Comparison of ENCODE assay signal across 8 mouse cellular contexts in genomic region chr12:113146112-113147057, GRCm38 (mm10). TPM values are rescaled to one million over a fixed set of nuclear protein-coding genes. Genes with fewer than 3 reads are reported as not detected.
A peak's percentile ranks its signal among the peaks of the same experiment; 100 is the strongest.
DNase-seq lines count a peak whose midpoint lies in the region; ATAC-seq lines count a peak whose summit lies in the region.

Gene Crip1, plus strand, starts transcription at chr12:113146316.

- WGBS in intestine, embryonic 14.5 days: 9% methylated on average over 45 of the region's 45 CpGs
- WGBS in midbrain, embryonic 10.5 days: 6% methylated on average over 45 of the region's 45 CpGs

- 0 out of 2 replicates have a peak, but pooled peaks have one; percentile 1 for ATAC-seq in intestine, embryonic 14.5 days (replicated peaks; ENCODE audit: low FRiP score, low TSS enrichment, low read depth)

- DNase-seq in adrenal gland, postnatal 14 days: peak; percentile 92
- DNase-seq in embryo, embryonic 11.5 days (ENCODE audit: low read depth, low spot score): peak; percentile 53
- DNase-seq in gastrocnemius, postnatal 36 days: peak; percentile 84 to 92
- peak; percentile 93 for DNase-seq in intestine, embryonic 14.5 days (ENCODE audit: low spot score)
- DNase-seq in left cerebral cortex, postnatal 4 days: peak; percentile 84
- peak; percentile 82 for DNase-seq in midbrain, embryonic 10.5 days (ENCODE audit: low spot score)
- peak; percentile 73 for DNase-seq in right cerebral cortex, postnatal 25 days
- DNase-seq in urinary bladder, postnatal 4 days (ENCODE audit: low spot score in 2 of 2): peak; percentile 71 to 85

- intact Hi-C loops in gastrocnemius, postnatal 36 days (cut with DNase I): no loop called here
- intact Hi-C loops in left cerebral cortex, postnatal 4 days (cut with DNase I): no loop called here

- 0 out of 2 replicates have a peak within 1 kb of the TSS, but pooled peaks have one; percentile 11 for H3K4me3 ChIP-seq in intestine, embryonic 14.5 days (ENCODE audit: low read depth, low read length)
- peak within 1 kb of the TSS; percentile 42 for H3K4me3 ChIP-seq in midbrain, embryonic 10.5 days

- H3K4me2 ChIP-seq in intestine, embryonic 14.5 days (ENCODE audit: low read length): peak within 1 kb of the TSS; percentile 45

- H3K27me3 ChIP-seq in intestine, embryonic 14.5 days (replicated peaks; ENCODE audit: control insufficient read depth, insufficient read depth, low read length): peaks cover 10% of the 10 kb centered on the region
- H3K27me3 ChIP-seq in midbrain, embryonic 10.5 days (ENCODE audit: low read depth, poor library complexity, severe bottlenecking): peaks cover 75% of the 10 kb centered on the region

- H3K9ac ChIP-seq in intestine, embryonic 14.5 days (ENCODE audit: low read length): 0 out of 2 replicates have a peak within 1 kb of the TSS, but pooled peaks have one; percentile 25

- peaks cover 29% of the 10 kb centered on the region for H3K4me1 ChIP-seq in intestine, embryonic 14.5 days (replicated peaks; ENCODE audit: control insufficient read depth, insufficient read depth, low read length)
- H3K4me1 ChIP-seq in midbrain, embryonic 10.5 days: peaks cover 74% of the 10 kb centered on the region

- H3K27ac ChIP-seq in intestine, embryonic 14.5 days (ENCODE audit: low read depth): peak within 1 kb of the TSS; percentile 6; the same call in 1 of the 2 replicates
- H3K27ac ChIP-seq in midbrain, embryonic 10.5 days (replicated peaks): peak within 1 kb of the TSS; percentile 55; the same call in 1 of the 2 replicates

- no peaks in the 10 kb centered on the region for H3K36me3 ChIP-seq in intestine, embryonic 14.5 days (ENCODE audit: control insufficient read depth, insufficient read depth, low read length)
- peaks cover 31% of the 10 kb centered on the region for H3K36me3 ChIP-seq in midbrain, embryonic 10.5 days

- H3K9me3 ChIP-seq in intestine, embryonic 14.5 days (ENCODE audit: control insufficient read depth, low read length): no peaks in the 10 kb centered on the region
- no peaks in the 10 kb centered on the region for H3K9me3 ChIP-seq in midbrain, embryonic 10.5 days (replicated peaks)

RNA-seq across cellular contexts. Expression of gene Crip1, which starts in this region (rescaled TPM):
- total RNA-seq in adrenal gland, postnatal 14 days (2021): 79.4 and 132 TPM in 2 replicates
- 10 to 100 TPM; 73.5 to 88.6 TPM for total RNA-seq in gastrocnemius, postnatal 36 days (2021)
- polyA plus RNA-seq in intestine, embryonic 14.5 days (2014; fragmentation: Nextera tagmentation; extraction: Ambion mirVana): 266 and 312 TPM in 2 replicates
- total RNA-seq in left cerebral cortex, postnatal 4 days (2021): 10 to 100 TPM; 14.9 to 16.3 TPM
- 80.0 and 96.6 TPM in 2 replicates for polyA plus RNA-seq in midbrain, embryonic 10.5 days (2016; fragmentation: Nextera tagmentation; extraction: Ambion mirVana)

Comparison
In these comparisons a context has a peak if more than half of its experiments do, and no peak if none do; other contexts are left out.
1. Peak in every context shown above with its lines: DNase-seq, ATAC-seq, H3K4me3 ChIP-seq and H3K27ac ChIP-seq.